Mouse (Mus musculus) thymus, adult 18-20 months (tissue): Measurements from ENCODE around the gene Olfr73.
"Not testable (repeated sequence)": the region's sequence is repeated elsewhere in the genome, so short reads cannot be mapped to it uniquely, and the experiment has no call there.

Experiments used
- DNase-seq, 2 experiments: peaks; one replicate each; pipeline ENCODE4 v3.0.0; 2022; ENCODE audit warnings: mixed read lengths in 2 of 2

Olfr73 gene

DNA sequence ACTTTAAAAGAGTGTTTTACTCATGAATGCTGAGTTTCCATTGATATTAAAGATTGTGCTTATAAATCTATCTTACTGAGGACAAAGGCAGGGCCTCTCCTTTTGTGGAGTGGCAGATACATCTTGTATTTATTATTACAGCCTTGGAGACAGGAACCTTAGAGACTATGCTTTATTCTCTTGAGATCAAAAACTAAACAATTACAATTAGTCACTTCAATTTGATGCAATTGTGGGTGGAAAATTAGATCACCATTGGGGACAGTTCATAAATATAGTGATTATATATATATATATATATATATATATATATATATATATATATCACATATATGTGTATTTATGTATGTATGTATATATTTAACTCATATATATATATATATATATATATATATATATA, at the start of gene Olfr73:
Gene Olfr73 (minus strand): TSS at position 101 of the 400 bp plus-strand sequence.
- no peak for DNase-seq

DNA sequence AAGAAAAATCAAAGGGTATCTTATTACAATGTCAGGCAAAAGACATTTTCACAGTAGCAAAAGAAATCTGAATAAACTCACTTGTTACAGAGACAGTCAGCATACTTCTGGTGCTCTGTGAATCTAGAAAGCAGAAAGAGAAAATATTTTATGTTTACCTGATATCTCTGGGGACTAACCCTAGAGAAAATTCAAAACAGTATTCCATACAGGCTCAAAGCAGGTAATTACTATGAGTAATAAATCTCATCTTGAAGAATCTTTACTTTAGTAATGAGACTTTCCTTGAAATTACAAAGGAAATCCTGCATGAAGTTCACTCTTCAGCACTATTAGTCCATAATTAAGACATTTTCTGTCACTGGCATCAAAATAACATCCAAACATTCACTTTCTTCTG, 34.2 kb upstream of the Olfr73 start, which contains the start of gene Olfr1163:
Gene Olfr1163 (minus strand): TSS at position 101 of the 400 bp plus-strand sequence.
- DNase-seq = no peak

DNA sequence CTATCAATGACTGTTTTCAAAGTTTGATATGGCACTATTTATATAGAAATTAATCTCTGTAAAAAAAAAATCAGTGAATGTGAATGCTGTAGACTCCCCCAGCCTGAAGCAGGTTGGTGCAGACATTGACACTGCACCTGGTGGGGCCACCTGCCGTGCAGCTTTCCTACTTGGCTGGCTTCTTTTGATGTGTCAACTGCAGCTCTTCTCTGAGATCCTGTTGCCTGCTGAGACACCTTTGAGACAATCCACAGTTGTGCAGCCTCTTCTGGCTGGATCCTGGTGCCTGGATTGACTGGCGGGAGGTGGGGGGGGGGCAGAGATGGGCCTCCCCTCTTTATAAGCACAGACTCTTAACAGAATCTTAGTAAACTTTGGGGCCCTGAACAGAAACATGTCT, 26.1 kb upstream of the Olfr73 start:
- DNase-seq = no peak

DNA sequence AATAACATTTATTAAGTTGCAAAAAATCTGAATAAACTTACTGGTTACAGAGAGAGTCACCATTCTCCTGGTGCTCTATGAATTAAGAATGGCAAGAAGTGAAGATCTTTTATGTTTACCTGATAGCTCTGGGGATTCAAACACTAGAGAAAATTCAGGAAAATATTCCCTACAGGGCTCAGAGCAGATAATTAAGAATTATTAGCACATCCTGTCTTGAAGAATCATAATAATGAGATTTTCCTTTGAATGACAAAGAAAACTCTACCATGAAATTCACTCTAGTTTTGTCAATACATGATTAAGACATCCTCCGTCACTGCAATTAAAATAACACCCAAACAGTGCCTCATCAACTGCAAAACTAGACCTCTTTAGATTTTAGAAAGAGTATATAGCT, 13.5 kb upstream of the Olfr73 start, which contains the start of gene Olfr1162:
Gene Olfr1162 (minus strand): TSS at position 101 of the 400 bp plus-strand sequence.
- DNase-seq = no peak

DNA sequence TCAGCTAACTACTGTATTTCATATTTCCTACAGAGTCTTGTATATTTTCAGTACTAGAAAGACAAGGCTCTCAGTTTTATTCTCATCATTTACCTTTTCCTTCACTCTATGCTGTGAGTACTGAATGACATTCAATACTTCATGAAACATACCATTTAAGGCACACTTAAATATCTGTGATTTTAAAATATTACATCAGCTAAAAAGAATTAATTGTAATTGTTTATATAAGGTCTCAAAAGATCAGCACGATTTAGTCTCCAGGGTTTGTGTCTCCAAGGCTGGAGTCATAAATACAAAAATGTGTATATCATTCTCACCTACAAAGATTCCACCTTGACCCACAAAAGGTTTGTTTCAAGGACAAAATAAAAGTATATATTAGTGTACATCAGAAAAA, 15.0 kb downstream of the Olfr73 start, which contains the start of gene Olfr1161:
Gene Olfr1161 (plus strand): TSS at position 301 of the 400 bp plus-strand sequence.
- not testable (repeated sequence) for DNase-seq

DNA sequence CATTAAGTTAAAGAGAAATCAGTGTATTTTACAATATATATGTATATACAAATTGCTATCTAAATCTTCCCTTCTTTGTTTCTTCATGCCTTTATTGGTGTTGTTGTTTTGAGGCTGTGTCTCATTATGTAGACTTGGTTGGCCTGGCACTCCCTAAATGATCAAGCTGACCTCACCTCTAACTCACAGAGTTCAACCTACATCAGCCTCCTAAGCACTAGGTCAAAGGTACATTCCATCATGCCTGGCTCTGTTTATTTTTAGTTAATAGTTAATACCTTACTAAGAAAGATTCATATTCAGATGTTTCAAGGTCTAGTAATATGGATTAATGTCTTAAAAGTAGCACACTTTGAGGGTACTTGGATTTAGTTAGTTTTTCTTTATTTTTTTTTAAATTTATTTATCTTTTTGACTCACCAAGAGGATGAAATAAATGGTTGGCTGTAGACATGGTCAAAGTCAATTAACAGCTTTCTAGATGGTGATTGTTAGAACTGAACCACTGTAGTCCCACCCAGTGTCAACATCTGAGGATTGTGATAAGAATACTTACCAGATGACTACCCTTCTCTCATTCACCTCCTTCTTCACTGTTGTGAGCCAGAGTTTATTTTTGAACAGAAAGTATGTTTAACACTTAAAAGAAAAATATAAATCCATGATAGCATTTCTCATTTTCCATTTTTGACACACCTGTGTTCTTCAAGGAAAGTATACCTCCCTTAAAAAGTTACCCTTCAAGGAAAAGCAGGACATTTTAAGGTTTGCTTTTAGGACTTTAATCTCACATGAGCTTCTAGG, 29.8 kb downstream of the Olfr73 start, which contains the start of gene Olfr1160:
Gene Olfr1160 (minus strand): TSS at position 754 of the 804 bp plus-strand sequence.
- no peak for DNase-seq

DNA sequence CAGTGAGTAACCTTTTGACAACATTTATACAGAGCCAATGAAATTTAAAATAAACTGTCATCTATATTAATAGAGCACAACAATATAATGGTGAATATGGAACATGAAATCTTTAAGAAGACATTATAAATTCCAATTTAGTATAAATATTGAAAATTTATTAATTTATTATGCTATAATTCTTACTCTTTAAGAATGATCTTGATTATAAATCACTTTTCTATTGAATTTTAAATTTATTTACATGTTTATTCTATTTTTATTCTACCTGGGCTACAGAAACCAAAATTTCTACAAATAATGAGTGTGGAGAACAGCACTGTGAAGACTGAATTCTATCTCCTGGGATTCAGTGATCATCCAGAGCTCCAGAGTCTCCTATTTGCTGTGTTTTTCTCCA, 47.7 kb downstream of the Olfr73 start, which contains the start of gene Olfr1158:
Gene Olfr1158 (plus strand): TSS at position 301 of the 400 bp plus-strand sequence.
- DNase-seq = no peak
